Mouse (Mus musculus): Measurements from ENCODE around the gene Bsn.

Gene Bsn

DNA sequence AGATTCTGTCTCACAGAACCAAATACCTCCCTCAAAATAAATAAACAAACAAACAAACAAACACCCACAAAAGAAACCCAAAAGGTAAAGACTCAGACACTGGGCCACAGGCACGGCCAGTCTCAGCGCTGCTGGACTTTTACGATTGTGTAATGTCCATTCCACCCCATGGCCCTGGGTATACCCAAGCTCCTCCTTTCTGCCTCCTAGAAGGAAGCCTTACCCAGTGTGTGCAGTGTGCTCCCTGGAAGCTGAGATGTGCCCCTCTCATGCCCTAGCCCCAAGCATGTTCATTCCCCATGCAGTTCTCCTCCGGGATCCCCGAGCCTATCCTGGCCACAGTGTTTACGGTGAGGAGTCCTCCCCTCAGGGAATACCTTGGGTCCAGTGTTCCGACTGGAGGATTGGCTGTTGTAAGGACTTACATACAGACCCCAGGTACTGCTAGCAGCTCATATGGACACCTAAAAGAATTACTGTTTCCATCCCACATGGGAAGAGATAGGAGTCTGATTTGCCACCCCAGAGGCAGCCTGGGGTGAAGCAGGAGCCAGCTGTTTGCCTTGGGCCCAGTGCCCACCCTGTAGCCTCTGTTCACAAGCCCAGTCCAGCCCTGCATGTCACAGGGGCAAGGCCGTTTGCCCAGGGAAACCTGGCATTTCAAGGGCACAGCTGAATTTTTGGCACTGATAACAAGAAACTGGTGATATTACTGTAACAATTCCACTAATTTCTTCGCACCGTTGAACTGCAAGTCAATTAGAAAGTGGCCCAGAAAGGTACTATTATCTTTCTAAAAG lies 68.8 kb downstream of the Bsn start:
- no peak for DNase-seq (ENCODE audit: low spot score)

DNA sequence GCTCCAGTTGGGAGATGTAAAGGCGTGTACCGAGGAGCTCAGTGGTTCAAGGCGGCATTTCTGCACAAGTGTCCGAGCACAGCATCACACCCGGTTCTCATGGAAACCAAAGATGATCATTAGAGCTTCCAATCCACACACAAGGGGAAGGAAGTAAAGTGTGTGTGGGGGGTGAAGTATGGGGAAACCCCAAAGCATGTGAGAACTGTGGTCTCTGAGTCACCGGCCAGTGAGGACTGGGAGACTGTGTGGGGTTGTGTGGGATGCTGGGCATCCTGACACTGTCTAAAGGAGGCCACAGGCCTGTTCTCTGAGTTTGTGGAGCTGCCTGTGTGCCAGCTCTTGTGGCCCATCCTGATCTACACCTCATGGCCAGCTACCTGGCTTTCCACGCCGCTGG lies 69.5 kb downstream of the Bsn start:
- no peak for DNase-seq (ENCODE audit: low spot score)

DNA sequence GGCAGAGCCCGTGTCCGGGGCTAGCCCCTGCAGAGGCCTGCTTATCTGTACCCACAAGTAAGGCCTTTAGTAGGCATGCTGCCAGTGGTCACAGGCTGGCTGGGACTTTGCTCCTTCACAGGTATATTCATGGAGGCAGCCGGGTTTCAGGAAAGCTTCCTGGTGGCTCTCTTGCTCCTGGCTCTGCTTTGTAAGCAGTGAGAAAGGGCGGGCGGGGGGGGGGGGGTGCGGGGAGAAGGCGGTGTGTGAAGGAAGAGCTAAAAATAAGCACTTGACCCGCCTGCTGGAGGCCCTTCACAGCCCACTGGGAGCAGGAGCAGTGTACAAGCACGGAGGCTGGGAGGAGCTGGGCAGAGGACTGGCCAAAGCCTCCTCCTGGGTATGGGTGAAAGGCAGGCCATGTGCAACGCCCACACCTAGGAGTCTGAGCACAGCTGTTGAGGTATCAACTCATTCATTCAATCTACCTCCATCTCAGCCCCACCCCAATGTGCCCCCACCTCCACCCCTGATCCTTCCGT lies 70.2 kb downstream of the Bsn start:
- no peak for DNase-seq (ENCODE audit: low spot score)

DNA sequence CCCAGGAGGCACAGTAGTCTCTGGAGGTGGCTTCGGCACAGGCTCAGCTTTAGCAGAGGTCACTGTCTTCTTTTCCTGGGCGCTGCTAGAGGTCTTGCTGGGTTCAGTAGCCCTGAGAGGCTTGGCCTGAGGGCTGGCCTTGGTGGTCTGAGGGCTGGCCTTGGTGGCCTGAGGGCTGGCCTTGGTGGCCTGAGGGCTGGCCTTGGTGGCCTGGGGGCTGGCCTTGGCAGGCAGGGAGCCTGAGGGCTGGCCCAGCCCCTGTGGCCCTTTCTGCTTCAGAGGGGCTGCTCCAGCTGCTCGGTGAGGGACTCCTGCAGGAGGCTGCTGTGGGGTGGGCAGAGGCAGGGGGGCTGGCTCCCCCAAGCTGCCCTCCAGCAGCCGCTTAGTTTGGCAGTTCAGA lies 73.0 kb downstream of the Bsn start:
- no peak for DNase-seq (ENCODE audit: low spot score)

DNA sequence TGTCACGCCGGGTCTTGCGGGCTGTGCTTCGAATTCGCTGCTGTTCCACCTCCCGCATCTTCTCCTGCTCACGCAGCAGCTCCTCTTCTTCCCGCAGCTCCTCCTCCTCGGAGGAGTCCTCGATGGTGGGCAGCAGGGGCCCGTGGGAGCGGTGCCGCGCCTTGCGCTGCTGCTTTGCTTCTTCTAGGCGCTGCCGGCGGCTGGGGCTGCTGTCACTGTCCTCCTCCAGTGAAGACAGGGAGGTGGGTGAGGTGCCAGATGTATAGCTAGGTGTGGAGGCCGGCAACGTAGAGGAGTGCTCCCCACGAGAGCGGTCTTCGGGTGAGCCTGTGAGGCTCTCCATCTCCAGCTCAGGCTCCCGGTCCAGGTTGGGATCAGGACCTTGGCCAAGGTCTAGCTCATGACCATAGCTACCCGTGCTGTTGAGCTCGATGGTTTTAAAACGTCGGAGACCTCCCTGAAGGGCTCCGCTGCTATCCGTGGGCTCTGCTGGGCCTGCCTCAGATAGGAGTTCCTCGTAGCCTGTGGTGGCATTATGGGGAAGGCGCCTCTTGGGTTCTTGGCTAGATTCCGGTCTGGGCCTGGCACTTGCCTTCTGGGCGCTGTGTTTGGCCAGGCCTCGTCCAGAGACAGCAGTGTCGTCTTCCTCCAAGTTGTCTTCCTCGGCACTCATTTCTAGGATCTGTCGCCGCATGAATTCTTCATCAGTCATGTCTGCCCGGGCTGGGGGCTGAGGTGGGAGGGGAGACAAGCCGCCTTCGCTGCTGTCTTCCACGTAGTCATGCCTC lies 74.7 kb downstream of the Bsn start:
- no peak for DNase-seq (ENCODE audit: low spot score)

DNA sequence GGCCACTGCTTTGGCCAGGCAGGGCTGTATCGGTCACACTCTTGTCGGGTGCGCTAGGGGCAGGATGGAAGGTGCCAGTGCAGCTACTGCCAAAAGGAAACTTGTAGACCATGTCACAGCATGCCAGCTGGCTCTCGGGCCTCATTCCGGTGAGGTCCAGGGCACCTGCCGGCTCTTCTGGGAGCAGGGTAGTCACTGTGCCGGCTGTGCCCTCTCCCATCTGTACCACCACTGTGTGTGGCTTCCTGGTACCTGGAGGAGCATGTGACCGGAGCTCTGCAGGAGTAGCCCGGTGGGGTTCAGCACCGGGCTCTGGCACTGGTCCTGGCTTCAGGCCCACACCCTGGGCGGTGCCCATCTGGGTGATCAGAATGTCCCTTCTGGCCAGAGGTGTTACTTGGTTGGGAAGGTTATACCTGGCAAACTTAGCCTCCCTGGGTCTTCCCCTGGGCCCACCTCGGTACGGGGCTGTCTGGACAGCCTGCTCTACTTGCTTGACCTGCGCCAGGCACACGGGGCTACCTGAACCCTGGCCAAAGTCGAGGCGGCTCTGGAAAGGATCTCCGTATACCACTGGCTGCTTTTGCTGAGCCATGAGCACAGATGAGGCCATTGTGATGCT lies 77.4 kb downstream of the Bsn start:
- DNase-seq (ENCODE audit: low spot score) = no peak

DNA sequence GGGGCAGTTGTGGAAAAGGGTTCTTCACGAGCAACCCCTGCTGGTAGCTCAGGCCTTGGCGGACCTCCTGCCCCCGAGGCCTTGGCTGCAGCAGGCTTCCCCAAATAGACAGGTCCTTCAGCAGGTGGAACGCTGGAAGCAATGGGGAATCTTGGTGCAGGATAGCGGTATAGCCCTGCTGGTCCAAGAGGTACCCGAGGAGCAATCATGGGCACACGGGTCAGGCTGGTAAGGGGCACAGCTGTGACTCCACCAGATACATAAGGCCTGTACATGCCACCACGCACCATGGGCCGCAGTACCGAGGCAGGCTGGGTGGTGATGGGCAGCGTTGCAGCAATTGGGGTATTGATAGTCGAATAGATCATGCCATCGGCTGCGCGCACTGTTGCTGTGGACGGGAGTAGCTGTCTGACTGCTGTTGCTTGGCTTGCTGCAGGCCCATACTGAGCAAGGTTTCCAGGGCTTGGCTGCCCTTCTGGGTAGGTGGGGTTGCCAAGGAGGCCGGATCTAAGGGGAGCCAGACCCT lies 78.5 kb downstream of the Bsn start:
- DNase-seq (ENCODE audit: low spot score) = no peak

DNA sequence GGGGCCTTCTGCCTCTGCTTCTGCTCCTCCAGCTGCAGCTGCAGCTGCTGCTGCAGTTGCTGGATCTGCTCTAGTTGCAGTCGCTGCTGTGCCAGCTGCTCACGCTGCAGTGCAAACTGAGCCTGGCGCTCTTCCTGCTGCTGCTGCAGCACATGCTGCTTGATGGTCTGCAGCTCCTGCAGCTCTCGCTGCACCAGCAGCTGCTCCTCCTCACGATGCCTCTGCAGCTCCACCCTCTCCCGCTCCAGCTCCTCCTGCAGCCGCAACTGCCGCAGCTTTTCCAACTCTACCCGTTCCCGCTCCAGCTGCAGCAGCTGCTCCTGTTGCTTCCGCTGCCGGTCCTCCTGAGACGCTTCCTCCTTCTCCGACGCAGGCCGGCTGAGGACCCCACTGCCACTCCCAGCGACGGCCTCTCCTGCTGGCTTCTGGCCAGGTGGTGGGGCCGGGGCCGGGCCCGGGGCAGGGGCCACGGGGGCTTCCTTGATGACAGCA lies 79.0 kb downstream of the Bsn start:
- DNase-seq (ENCODE audit: low spot score) = no peak

DNA sequence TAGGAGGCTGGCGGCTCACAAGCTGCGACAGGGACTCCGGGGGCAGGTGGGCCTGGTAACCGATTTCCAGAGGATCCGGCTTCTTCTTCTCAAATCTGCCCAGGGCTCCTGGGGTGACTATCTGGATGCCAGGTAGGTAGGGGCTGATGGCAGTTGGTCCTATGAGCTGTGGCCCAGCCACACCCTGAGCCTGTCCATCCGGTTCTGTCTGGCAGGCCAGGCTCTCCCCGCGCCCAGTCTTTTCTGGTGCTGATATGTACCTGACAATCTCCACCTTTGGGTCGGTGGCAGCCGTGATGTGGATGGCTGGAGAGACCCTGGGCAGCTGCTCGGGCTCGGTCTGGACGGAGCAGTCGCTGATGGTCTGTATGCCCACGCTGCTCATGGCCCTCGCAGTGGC lies 80.0 kb downstream of the Bsn start:
- no peak for DNase-seq (ENCODE audit: low spot score)

DNA sequence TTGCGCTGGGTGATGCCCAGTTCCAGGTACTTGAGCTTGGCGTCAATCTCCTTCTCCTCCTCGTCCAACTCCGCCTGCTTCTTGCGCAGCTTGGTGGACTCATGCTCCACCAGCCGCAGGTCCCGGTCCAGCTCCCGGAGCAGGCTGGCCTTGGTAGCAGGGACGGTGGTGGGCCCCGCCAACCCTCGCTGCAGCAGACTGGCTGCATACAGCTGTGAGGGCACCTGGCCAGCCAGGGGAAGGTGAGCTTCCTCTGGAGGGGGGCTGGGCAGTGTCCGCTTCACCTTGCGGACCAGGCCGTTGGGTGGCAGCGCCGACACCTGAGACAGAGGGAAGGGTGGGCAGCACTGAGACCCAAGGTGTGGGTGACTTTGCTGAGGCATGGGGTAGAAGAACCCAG lies 82.3 kb downstream of the Bsn start:
- no peak for DNase-seq (ENCODE audit: low spot score)

DNA sequence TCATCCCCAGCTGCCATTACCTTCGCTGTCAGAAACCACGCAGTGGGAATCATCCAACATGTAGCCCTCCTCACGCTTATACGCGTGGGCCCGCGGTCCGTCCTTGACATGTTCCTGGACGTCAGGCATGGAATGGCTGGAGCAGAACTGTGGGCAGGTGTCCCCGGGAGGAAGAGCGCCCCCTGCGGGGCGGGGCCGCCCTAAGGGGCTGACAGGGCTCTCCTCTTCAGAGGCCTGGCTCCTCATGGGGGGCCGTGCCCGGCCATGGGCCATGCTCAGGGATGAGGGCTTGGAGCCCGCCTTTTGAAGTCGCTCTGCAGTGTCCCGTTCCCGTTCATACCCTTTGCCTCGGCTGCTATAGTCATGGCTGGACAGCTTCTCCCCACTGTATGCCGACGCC lies 84.1 kb downstream of the Bsn start:
- DNase-seq (ENCODE audit: low spot score) = no peak

DNA sequence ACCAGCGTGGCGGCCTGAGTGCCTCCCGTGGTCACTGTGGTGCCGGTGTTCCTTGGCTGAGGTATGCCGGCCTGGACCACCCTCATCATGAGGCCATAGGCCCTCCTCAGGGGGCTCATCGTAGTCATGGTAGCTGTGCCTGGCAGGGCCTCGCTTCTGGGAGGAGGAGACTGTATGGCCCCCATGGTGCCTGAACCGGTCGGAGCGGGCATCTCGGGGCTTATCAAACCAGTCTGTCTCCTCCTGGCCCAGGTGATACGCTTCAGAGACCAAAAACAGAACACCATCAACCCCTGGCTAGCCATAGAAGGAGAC lies 84.7 kb downstream of the Bsn start:
- DNase-seq (ENCODE audit: low spot score) = no peak

DNA sequence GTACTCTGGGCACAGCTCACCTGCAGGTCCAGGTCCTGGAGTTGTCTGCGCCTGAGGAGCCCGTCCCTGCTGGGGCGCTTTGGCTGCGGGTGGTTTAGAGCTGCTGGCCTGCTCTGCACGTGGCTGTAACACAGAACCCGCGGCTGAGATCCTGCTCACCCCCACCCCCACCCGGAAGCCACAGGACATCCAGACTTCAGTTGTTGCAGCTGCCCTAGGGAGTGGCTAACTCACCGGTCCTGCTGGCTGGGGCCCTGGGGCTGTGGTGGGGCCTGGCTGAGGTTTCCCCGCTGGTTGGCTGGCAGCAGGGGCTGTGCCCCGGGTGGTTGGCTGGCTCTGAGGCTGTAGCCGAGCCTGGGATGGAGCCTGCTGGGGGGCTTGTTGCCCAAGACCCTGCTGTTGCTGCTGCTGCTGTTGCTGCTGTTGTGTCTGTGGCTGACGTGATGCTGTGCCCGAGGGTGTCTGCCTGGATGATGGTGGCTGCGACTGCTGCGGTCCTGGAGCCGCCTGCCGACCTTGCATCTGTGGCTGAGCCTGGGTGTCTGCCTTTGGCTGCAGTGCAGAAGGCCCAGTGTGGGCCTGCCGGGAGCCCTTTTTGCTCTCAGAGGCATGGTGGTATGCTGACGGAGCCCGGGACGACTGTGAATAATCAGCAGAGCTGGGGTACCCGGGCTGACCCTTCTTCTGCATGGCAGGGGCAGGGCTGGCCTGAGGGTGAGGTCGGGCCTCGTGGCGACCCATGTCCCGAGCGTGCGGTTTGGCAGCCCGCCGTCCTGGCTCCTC lies 85.2 kb downstream of the Bsn start:
- DNase-seq (ENCODE audit: low spot score) = no peak

DNA sequence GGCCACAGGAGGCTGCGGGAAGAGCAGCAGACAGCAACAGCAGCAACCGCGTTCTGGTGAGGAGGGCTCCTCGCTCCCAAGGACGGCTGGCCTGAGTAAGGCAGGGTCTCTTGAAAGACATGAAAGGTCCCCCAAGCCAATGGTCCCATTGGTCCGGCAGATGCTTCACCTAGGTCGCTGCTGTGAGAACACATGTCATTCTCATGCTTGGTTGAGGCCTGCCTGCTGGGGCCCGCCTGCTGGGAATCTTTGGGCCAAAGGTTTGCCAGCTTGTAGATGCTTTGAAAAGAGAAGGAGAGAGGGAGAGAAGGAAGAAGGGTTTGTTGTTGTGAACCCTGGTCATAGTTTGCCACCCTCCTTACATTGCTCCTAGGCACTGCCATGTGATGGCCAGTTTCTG lies 90.6 kb downstream of the Bsn start:
- no peak for DNase-seq (ENCODE audit: low spot score)

DNA sequence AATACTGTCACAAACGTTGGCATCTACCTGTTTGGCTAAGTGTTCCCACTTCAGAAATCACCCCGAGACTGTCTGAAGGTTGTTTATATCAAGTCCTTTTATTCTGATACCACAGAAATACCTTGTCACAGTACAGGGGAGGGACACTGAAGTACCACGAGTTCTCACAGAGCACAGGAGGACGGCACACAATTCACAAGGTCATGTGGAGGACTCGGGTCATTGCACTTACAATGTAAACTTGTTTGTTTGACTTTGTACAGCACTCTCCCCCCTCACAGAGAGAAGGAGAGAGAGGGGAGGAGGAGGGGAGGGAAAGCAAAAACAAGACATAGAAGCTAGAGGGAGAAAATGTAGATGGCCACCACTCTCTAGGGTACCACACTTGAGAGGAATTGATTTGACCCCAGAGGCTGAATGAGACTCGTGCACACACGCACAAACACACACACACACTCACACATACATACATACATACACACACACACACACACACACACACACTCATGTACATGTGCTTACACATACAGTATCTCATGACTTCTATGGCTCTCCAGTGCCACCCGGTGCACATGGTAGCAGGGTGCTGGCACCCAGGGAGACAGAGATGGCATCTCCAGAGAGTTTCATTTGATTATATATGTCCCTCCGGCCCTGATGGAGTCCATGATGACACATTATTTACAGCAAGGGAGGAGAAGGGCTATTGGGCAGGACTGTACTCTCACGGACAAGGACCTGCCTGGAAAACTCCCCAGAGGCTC lies 94.1 kb downstream of the Bsn start:
- no peak for DNase-seq (ENCODE audit: low spot score)

DNA sequence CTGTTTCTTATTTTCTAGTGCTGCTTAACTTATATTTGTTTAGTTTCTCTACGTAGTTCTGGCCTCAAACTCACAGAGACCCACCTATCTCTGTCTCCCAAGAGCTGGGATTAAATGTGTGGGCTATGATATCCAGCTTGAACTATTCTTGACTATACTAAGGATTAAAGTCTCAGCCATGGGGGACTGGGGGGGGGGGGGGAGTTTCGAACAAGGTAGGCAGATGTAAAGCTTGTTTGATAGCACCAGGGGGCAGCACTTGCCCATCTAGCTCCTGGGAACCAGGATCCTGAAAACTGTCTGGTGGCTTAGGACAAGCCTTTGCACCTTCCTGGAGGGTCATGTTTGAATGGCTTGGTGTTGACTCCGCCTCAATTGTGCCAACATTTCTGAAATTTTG lies 94.7 kb downstream of the Bsn start:
- no peak for DNase-seq (ENCODE audit: low spot score)

DNA sequence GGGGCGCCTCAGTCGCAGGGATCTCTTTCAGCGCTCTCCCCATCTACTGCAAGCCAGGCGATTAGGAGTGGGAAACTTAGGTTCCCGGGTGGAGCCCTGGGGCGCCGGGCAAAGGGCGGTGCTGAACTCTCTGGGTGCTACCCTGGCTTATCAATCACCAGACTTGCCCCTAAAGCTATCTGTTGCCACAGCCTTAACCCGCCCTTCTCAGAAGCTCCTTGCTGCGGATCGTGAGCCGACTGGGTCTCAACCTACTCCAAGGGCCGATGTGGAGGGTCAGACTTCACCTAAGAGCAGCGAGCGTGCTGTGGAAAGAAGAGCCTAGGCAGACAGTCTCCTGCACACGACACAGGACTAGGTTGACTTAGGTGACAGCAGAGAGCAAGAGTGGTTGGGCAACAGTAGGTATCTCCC lies 95.2 kb downstream of the Bsn start:
- DNase-seq (ENCODE audit: low spot score) = no peak

DNA sequence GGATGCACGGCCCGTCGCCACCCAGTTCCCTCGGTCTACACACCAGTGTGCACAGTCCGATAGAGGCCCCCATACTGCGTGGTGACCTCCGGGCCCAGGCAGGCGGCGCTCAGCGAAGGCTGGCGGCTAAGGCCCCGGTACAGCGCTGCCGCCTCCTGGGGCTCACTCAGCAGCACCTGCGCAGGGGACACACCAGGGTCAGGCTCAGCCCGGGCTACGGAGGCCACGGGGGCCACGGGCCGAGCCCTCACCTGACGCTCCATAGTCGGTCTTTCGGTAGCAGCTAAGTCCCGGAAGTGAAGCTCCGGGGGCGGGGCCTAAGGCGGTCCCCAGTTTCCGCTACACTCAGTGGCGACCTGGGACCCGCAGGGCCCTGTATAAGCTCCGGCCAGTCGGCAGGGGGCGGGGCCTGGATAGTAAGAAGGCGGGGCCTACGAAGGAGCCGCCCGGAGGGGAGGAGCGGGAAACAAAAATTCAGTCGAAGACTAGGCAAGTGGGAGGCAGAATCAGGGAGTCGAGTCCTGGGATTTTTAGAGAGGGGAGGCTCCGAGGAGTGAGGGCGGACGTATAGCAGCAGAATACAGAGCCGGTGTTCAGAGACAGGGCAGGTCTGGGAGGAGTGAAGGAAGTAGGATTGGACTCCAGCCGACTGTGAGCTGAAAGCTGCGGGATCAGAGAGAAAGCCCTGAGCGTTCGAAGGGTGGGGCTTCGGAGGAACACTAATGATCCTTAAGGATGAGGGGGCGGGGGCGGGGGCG lies 95.8 kb downstream of the Bsn start, which contains the start of gene Apeh:
Gene Apeh, minus strand, starts transcription at position 423 of the 758 bp plus-strand sequence.
- peak; percentile 94 for DNase-seq (ENCODE audit: low spot score)

DNA sequence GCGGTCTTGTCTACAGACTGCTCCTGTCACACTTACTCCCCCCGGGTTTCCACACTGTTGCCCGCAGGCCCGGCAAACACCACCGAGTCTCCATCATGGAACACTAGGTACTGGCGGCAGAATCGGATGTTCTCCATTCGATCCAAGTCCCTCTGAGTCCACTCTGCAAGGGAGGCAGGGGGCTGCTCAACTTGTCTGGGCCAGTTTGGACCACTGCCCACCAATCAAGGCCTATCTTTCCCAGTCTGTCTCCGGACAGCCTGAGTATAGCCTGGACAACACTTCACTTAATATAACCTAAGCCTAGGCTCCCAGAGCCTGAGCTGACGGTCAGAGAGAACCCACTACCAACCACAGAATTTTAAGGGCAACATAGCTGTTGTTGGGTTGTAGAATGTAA lies 96.6 kb downstream of the Bsn start:
- no peak for DNase-seq (ENCODE audit: low spot score)

DNA sequence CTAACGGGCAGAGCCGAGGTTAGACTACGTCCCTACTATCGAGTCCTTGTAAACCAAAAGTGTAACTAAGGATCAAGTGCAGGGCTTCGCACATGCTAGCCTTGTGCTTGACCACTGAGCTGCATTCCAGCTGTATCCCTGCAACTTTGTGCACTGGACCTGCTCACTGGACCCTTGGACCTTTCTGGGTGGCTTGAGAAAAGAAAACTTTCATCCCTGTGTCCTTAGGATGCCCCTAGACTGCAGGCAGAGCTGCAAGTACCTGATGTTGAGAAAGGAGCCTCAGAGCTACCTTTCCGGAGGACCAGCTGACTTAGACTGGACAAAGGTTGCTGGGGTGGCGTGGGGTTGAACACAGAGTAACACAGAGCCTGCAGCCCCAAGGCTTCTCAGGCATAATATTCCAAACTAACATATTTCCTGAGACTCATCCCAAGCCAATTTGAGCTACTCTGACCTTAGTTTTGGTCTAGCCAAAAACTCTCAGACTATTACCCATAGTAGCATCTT lies 99.5 kb downstream of the Bsn start:
- no peak for DNase-seq (ENCODE audit: low spot score)
